Mouse (Mus musculus): Measurements from ENCODE around the gene Runx2. TPM values are rescaled to one million over a fixed set of nuclear protein-coding genes. Genes with fewer than 3 reads are reported as not detected.

The Runx2 gene
- polyA plus RNA-seq, 1 experiment from 2014 or later: 0.25 TPM

- no peaks in the 10 kb centered on the region for H3K27me3 ChIP-seq (replicated peaks; ENCODE audit: control insufficient read depth, insufficient read depth, low read length)
- DNase-seq (ENCODE audit: low spot score) (no peak), ATAC-seq (no peak)
- H3K36me3 ChIP-seq (ENCODE audit: control insufficient read depth, insufficient read depth, low read length): no peaks in the 10 kb centered on the region
- no peak overlapping the region for H3K9ac ChIP-seq (ENCODE audit: low read length)
- no peak overlapping the region for H3K27ac ChIP-seq (ENCODE audit: low read depth, low read length)
- H3K4me3 ChIP-seq (ENCODE audit: low read depth, low read length): no peak overlapping the region
- H3K4me2 ChIP-seq (ENCODE audit: low read length): no peak overlapping the region
- no peaks in the 10 kb centered on the region for H3K9me3 ChIP-seq (replicated peaks; ENCODE audit: control insufficient read depth, low read length)
- H3K4me1 ChIP-seq (ENCODE audit: control insufficient read depth, insufficient read depth, low read length): no peaks in the 10 kb centered on the region
- WGBS: 96% methylated on average over 4 of the region's 4 CpGs
These were observed 259.7 kb downstream of the Runx2 start for GRCm38 (mm10) chr17:44554941-44555340.

- DNase-seq (ENCODE audit: low spot score) (no peak), ATAC-seq (no peak)
- WGBS: 80% methylated on average over 2 of the region's 2 CpGs
- no peak overlapping the region for H3K4me3 ChIP-seq (ENCODE audit: low read depth, low read length)
- H3K4me1 ChIP-seq (ENCODE audit: control insufficient read depth, insufficient read depth, low read length): no peaks in the 10 kb centered on the region
- no peak overlapping the region for H3K4me2 ChIP-seq (ENCODE audit: low read length)
- no peaks in the 10 kb centered on the region for H3K27me3 ChIP-seq (replicated peaks; ENCODE audit: control insufficient read depth, insufficient read depth, low read length)
- no peaks in the 10 kb centered on the region for H3K9me3 ChIP-seq (replicated peaks; ENCODE audit: control insufficient read depth, low read length)
- no peaks in the 10 kb centered on the region for H3K36me3 ChIP-seq (ENCODE audit: control insufficient read depth, insufficient read depth, low read length)
- H3K27ac ChIP-seq (ENCODE audit: low read depth, low read length): no peak overlapping the region
- no peak overlapping the region for H3K9ac ChIP-seq (ENCODE audit: low read length)
These were observed 265.0 kb downstream of the Runx2 start for GRCm38 (mm10) chr17:44549551-44549950.

DNA sequence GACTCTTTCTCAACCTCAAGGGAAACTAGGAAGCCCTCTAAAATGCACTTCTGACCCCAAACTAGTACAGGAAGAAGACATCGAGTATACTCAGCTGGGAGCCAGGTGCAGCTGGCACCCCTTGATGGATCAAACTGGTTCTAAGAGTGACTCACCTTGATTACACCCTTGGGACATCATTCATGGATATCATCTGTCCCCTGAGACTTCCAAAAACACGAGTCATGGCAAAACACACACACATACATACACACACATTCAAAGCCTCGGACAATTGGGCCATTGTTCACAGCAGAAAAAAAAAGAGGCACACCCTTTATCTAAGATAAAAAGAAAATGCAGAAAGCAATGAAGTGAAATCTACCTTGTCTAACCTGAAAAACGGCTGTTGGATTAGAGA is 266.7 kb downstream of the Runx2 start:
- no peak overlapping the region for H3K4me2 ChIP-seq (ENCODE audit: low read length)
- H3K36me3 ChIP-seq (ENCODE audit: control insufficient read depth, insufficient read depth, low read length): no peaks in the 10 kb centered on the region
- no peak for DNase-seq (ENCODE audit: low spot score)
- no peak overlapping the region for H3K4me3 ChIP-seq (ENCODE audit: low read depth, low read length)
- no peak for ATAC-seq
- no peak overlapping the region for H3K27ac ChIP-seq (ENCODE audit: low read depth, low read length)
- H3K9me3 ChIP-seq (replicated peaks; ENCODE audit: control insufficient read depth, low read length): no peaks in the 10 kb centered on the region
- WGBS: 76% methylated on average over 4 of the region's 4 CpGs
- no peak overlapping the region for H3K9ac ChIP-seq (ENCODE audit: low read length)
- no peaks in the 10 kb centered on the region for H3K27me3 ChIP-seq (replicated peaks; ENCODE audit: control insufficient read depth, insufficient read depth, low read length)
- no peaks in the 10 kb centered on the region for H3K4me1 ChIP-seq (ENCODE audit: control insufficient read depth, insufficient read depth, low read length)

DNA sequence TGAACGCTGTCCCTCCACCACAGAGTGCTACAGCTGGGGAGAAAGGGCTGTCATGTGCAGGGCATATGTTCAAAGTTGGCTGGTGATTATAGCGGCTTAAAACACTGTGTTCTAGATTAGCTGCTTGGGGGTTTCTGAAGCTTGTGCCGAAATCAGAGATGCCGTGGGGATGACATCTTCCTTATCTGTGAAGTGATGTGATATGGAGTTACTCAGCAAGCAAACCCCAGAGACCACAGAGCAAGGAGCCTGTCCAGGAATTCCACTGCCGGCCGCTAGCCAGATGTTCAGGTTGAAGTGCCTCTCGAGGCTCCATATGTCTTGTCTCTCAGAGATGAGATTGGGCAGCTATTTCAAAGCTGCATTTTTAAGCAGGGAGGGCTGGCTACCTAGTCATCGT is 267.8 kb downstream of the Runx2 start:
- DNase-seq (ENCODE audit: low spot score) (no peak), ATAC-seq (no peak)
- no peak overlapping the region for H3K4me3 ChIP-seq (ENCODE audit: low read depth, low read length)
- no peaks in the 10 kb centered on the region for H3K4me1 ChIP-seq (ENCODE audit: control insufficient read depth, insufficient read depth, low read length)
- no peak overlapping the region for H3K9ac ChIP-seq (ENCODE audit: low read length)
- no peaks in the 10 kb centered on the region for H3K27me3 ChIP-seq (replicated peaks; ENCODE audit: control insufficient read depth, insufficient read depth, low read length)
- 85% methylated on average over 8 of the region's 8 CpGs for WGBS
- H3K36me3 ChIP-seq (ENCODE audit: control insufficient read depth, insufficient read depth, low read length): no peaks in the 10 kb centered on the region
- no peak overlapping the region for H3K4me2 ChIP-seq (ENCODE audit: low read length)
- no peaks in the 10 kb centered on the region for H3K9me3 ChIP-seq (replicated peaks; ENCODE audit: control insufficient read depth, low read length)
- H3K27ac ChIP-seq (ENCODE audit: low read depth, low read length): no peak overlapping the region

- no peaks in the 10 kb centered on the region for H3K27me3 ChIP-seq (replicated peaks; ENCODE audit: control insufficient read depth, insufficient read depth, low read length)
These were observed 269.3 kb downstream of the Runx2 start for GRCm38 (mm10) chr17:44545141-44545813.

GRCm38 (mm10) chr17:44542706-44543105 is 271.9 kb downstream of the Runx2 start:
- Histone ChIP-seq H3K27me3 (replicated peaks; ENCODE audit: control insufficient read depth, insufficient read depth, low read length) (no peaks in the 10 kb centered on the region), H3K4me1 (ENCODE audit: control insufficient read depth, insufficient read depth, low read length) (no peaks in the 10 kb centered on the region), H3K36me3 (ENCODE audit: control insufficient read depth, insufficient read depth, low read length) (no peaks in the 10 kb centered on the region), H3K4me2 (ENCODE audit: low read length) (no peak overlapping the region), H3K9me3 (replicated peaks; ENCODE audit: control insufficient read depth, low read length) (no peaks in the 10 kb centered on the region), H3K4me3 (ENCODE audit: low read depth, low read length) (no peak overlapping the region), H3K27ac (ENCODE audit: low read depth, low read length) (no peak overlapping the region), H3K9ac (ENCODE audit: low read length) (no peak overlapping the region)
- 94% methylated on average over 3 of the region's 3 CpGs for WGBS
- DNase-seq (ENCODE audit: low spot score): no peak
- ATAC-seq: no peak

More at GRCm38 (mm10) chr17:44545141-44545813, 269.3 kb downstream of the Runx2 start:
- Histone ChIP-seq H3K36me3 (ENCODE audit: control insufficient read depth, insufficient read depth, low read length) (no peaks in the 10 kb centered on the region), H3K4me3 (ENCODE audit: low read depth, low read length) (no peak overlapping the region), H3K27ac (ENCODE audit: low read depth, low read length) (no peak overlapping the region), H3K9ac (ENCODE audit: low read length) (no peak overlapping the region), H3K4me1 (ENCODE audit: control insufficient read depth, insufficient read depth, low read length) (no peaks in the 10 kb centered on the region), H3K4me2 (ENCODE audit: low read length) (no peak overlapping the region), H3K9me3 (replicated peaks; ENCODE audit: control insufficient read depth, low read length) (no peaks in the 10 kb centered on the region)
- WGBS: 58% methylated on average over 14 of the region's 14 CpGs
- DNase-seq (ENCODE audit: low spot score): no peak
- no peak for ATAC-seq

DNA sequence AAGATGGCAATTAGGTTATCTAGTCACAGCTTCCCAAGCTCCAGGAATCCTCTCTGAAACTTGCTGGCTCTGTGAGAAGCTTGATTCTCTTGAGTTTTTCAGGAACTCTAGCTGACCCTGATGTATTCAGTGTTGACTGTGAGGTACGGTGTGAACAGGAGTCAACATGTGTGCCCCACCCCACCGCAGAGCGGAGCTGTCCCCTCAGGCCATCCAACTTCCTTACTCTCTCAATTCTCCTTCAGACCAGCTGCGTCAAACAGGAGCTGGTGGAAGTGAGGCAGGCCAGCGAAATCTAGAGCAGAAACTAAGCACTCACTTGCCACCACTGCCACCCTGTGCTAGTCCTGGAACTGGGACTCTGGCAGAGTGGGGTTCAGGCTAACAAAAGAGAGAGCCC is 273.9 kb downstream of the Runx2 start:
- Histone ChIP-seq H3K36me3 (ENCODE audit: control insufficient read depth, insufficient read depth, low read length) (no peaks in the 10 kb centered on the region), H3K27me3 (replicated peaks; ENCODE audit: control insufficient read depth, insufficient read depth, low read length) (no peaks in the 10 kb centered on the region), H3K9ac (ENCODE audit: low read length) (no peak overlapping the region), H3K4me3 (ENCODE audit: low read depth, low read length) (no peak overlapping the region), H3K4me2 (ENCODE audit: low read length) (no peak overlapping the region), H3K9me3 (replicated peaks; ENCODE audit: control insufficient read depth, low read length) (no peaks in the 10 kb centered on the region), H3K27ac (ENCODE audit: low read depth, low read length) (no peak overlapping the region), H3K4me1 (ENCODE audit: control insufficient read depth, insufficient read depth, low read length) (no peaks in the 10 kb centered on the region)
- DNase-seq (ENCODE audit: low spot score) (no peak), ATAC-seq (no peak)
- 76% methylated on average over 5 of the region's 5 CpGs for whole genome bisulfite sequencing

GRCm38 (mm10) chr17:44538921-44539320 is 275.7 kb downstream of the Runx2 start:
- no peak for ATAC-seq
- no peaks in the 10 kb centered on the region for H3K27me3 ChIP-seq (replicated peaks; ENCODE audit: control insufficient read depth, insufficient read depth, low read length)

GRCm38 (mm10) chr17:44530000-44530399 is 284.6 kb downstream of the Runx2 start:
- ATAC-seq (no peak), DNase-seq (ENCODE audit: low spot score) (no peak)
- Histone ChIP-seq H3K9ac (ENCODE audit: low read length) (no peak overlapping the region), H3K27ac (ENCODE audit: low read depth, low read length) (no peak overlapping the region), H3K27me3 (replicated peaks; ENCODE audit: control insufficient read depth, insufficient read depth, low read length) (no peaks in the 10 kb centered on the region), H3K4me1 (ENCODE audit: control insufficient read depth, insufficient read depth, low read length) (no peaks in the 10 kb centered on the region), H3K4me3 (ENCODE audit: low read depth, low read length) (no peak overlapping the region), H3K4me2 (ENCODE audit: low read length) (no peak overlapping the region), H3K9me3 (replicated peaks; ENCODE audit: control insufficient read depth, low read length) (no peaks in the 10 kb centered on the region), H3K36me3 (ENCODE audit: control insufficient read depth, insufficient read depth, low read length) (no peaks in the 10 kb centered on the region)
- 82% methylated on average over 6 of the region's 6 CpGs for WGBS

More at GRCm38 (mm10) chr17:44538921-44539320, 275.7 kb downstream of the Runx2 start:
- Histone ChIP-seq H3K36me3 (ENCODE audit: control insufficient read depth, insufficient read depth, low read length) (no peaks in the 10 kb centered on the region), H3K4me2 (ENCODE audit: low read length) (no peak overlapping the region), H3K4me1 (ENCODE audit: control insufficient read depth, insufficient read depth, low read length) (no peaks in the 10 kb centered on the region), H3K9ac (ENCODE audit: low read length) (no peak overlapping the region), H3K4me3 (ENCODE audit: low read depth, low read length) (no peak overlapping the region), H3K9me3 (replicated peaks; ENCODE audit: control insufficient read depth, low read length) (no peaks in the 10 kb centered on the region), H3K27ac (ENCODE audit: low read depth, low read length) (no peak overlapping the region)
- 78% methylated on average over 11 of the region's 11 CpGs for WGBS
- no peak for DNase-seq (ENCODE audit: low spot score)
